Mouse (Mus musculus) liver, embryonic 14.5 days (tissue): ENCODE results near the gene Fam169a. TPM values are rescaled to one million over a fixed set of nuclear protein-coding genes. Genes with fewer than 3 reads are reported as not detected.

Source experiments
- ATAC-seq: fragments of 200-750 bp; cut with Nextera tagmentation; 2 replicates; pipeline ENCODE4 v1.8.0; 2017; ENCODE audit warnings: moderate number of reproducible peaks, mild to moderate bottlenecking, moderate library complexity; ENCODE audit not compliant: insufficient read depth
- DNase-seq, 3 experiments: peaks; one replicate each; pipeline ENCODE4 v3.0.0-alpha.2; 2012 to 2013; ENCODE audit warnings: low read depth in 3 of 3, low spot score in 3 of 3
- H3K27ac ChIP-seq: fragments of 300-500 bp; sonication (generic); 2 replicates; pipeline ENCODE4 v1.5.1; 2014; ENCODE audit warnings: moderate library complexity, mild to moderate bottlenecking, control low read depth, inconsistent platforms
- H3K27me3 ChIP-seq: fragments of 300-500 bp; sonication (generic); 2 replicates; pipeline ENCODE4 v1.6.1; 2014; ENCODE audit warnings: mild to moderate bottlenecking, low read length, moderate library complexity; ENCODE audit not compliant: control insufficient read depth, insufficient read depth
- H3K36me3 ChIP-seq: fragments of 300-500 bp; sonication (generic); replicated peaks from 2 replicates; pipeline ENCODE4 v1.6.1; 2014; ENCODE audit warnings: low read depth; ENCODE audit not compliant: control insufficient read depth, insufficient read depth
- H3K4me1 ChIP-seq, 2 experiments: fragments of 200-500 bp in 1 of 2; fragments of 300-500 bp in 1 of 2; sonication (generic) in 1 of 2; replicated peaks; 2 replicates each; pipeline ENCODE4 v1.6.1; 2012 to 2014; ENCODE audit warnings: antibody characterized with exemption in 1 of 2, inconsistent platforms in 1 of 2, low read length in 1 of 2; ENCODE audit not compliant: control insufficient read depth in 2 of 2, insufficient read depth in 2 of 2
- H3K4me2 ChIP-seq: fragments of 300-500 bp; sonication (generic); 2 replicates; pipeline ENCODE4 v1.6.1; 2014; ENCODE audit warnings: low read depth, mild to moderate bottlenecking, control low read depth, moderate library complexity
- H3K4me3 ChIP-seq, 2 experiments: fragments of 200-500 bp in 1 of 2; fragments of 300-500 bp in 1 of 2; sonication (generic) in 1 of 2; 2 replicates each; pipeline ENCODE4 v1.5.1; 2012 to 2014; ENCODE audit warnings: low read depth in 2 of 2, low read length in 2 of 2, mild to moderate bottlenecking in 2 of 2, control low read depth in 1 of 2, inconsistent platforms in 1 of 2, moderate library complexity in 1 of 2; ENCODE audit not compliant: insufficient read depth in 1 of 2
- H3K9ac ChIP-seq: fragments of 300-500 bp; sonication (generic); replicated peaks from 2 replicates; pipeline ENCODE4 v1.6.1; 2014; ENCODE audit warnings: mild to moderate bottlenecking, control low read depth, moderate library complexity
- H3K9me3 ChIP-seq: fragments of 300-500 bp; sonication (generic); 2 replicates; pipeline ENCODE4 v1.6.1; 2016; ENCODE audit warnings: low read length, mixed read lengths; ENCODE audit not compliant: control insufficient read depth
- CTCF ChIP-seq: IDR thresholded peaks from 2 replicates; pipeline ENCODE4 v1.5.1; 2016; ENCODE audit warnings: antibody characterized with exemption, low read depth, control low read depth
- EP300 ChIP-seq: IDR thresholded peaks from 2 replicates; pipeline ENCODE4 v1.6.1; 2016; ENCODE audit warnings: antibody characterized with exemption, low read depth
- WGBS: fragments of 180-500 bp; shearing (Covaris S2); extraction: QIAGEN DNeasy Blood & Tissue Kit; methylation state at CpG from one replicate; pipeline ENCODE4 v1.1.7; 2014; ENCODE audit not compliant: insufficient replicate concordance; 5-methylcytosine and 5-hydroxymethylcytosine counted together
- polyA plus RNA-seq, 2 experiments: library from polyadenylated mRNA; depleted of rRNA in 1 of 2; stranded (reverse) in 1 of 2; unstranded in 1 of 2; fragments of >200 nt; fragmentation: Nextera tagmentation in 1 of 2; extraction: Ambion mirVana in 1 of 2; gene quantifications; 2 replicates each; pipeline versions ENCODE4 v1.2.1 to v1.2.3; 2012 to 2014

Fam169a gene
- polyA plus RNA-seq, 2 experiments: 1.0 to 1.2 TPM

- TF ChIP-seq EP300 (no peak), CTCF (no peak)
- Histone ChIP-seq H3K4me3 (no peak within 1 kb of the TSS), H3K9me3 (no peaks in the 10 kb centered on the region), H3K4me1 (no peaks in the 10 kb centered on the region), H3K27ac (no peak within 1 kb of the TSS), H3K4me2 (no peak within 1 kb of the TSS), H3K36me3 (no peaks in the 10 kb centered on the region), H3K9ac (no peak within 1 kb of the TSS), H3K27me3 (no peaks in the 10 kb centered on the region)
- WGBS: 56% methylated on average over 2 of the region's 2 CpGs
- no peak for ATAC-seq
- no peak for DNase-seq
Measured at GRCm38 (mm10) chr13:97034262-97034661, 32.8 kb upstream of the Fam169a start, which contains the start of gene 1700029F12Rik. Gene 1700029F12Rik, minus strand, starts transcription at chr13:97034362.

DNA sequence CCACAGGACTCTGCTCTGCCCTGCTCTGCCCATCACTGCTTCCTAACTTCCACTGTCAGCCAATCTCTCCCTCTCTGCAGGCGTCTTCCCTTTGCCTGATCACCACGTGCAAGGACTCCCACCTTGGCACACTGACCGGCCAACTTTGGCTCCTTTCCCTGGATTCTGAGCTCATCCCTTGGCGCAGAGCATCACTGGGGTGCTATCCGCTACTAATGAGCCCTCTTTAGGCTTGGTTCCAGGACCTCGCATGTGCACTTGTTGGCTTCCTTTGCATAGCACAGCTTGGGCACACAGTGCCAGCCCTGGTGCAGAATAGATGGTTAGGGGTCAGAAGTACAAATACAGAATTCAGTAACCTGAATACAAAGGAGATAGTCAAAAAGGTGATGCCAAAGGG lies 15.9 kb upstream of the Fam169a start:
- 0 out of 4 replicates have a peak, but pooled peaks cover 0 to 2% of the 10 kb centered on the region in 2 experiments for H3K4me1 ChIP-seq
- H3K9ac ChIP-seq: no peak overlapping the region
- no peaks in the 10 kb centered on the region for H3K9me3 ChIP-seq
- H3K4me3 ChIP-seq: no peak overlapping the region
- no peak overlapping the region for H3K4me2 ChIP-seq
- no peaks in the 10 kb centered on the region for H3K36me3 ChIP-seq
- H3K27ac ChIP-seq: no peak overlapping the region
- 68% methylated on average over 6 of the region's 6 CpGs for WGBS
- DNase-seq (no peak), ATAC-seq (no peak)
- no peaks in the 10 kb centered on the region for H3K27me3 ChIP-seq
- TF ChIP-seq CTCF (no peak), EP300 (no peak)

GRCm38 (mm10) chr13:97052667-97053066 lies 14.4 kb upstream of the Fam169a start:
- Histone ChIP-seq H3K9ac (no peak overlapping the region), H3K36me3 (no peaks in the 10 kb centered on the region), H3K27me3 (no peaks in the 10 kb centered on the region), H3K4me2 (no peak overlapping the region), H3K4me1 (peaks cover 0 to 11% of the 10 kb centered on the region in 2 experiments; a peak in 3 of 4 replicates), H3K9me3 (no peaks in the 10 kb centered on the region), H3K4me3 (no peak overlapping the region), H3K27ac (no peak overlapping the region)
- DNase-seq: no peak
- WGBS: 8% methylated on average over 11 of the region's 11 CpGs
- no peak for ATAC-seq
- no peak for TF ChIP-seq EP300
- peak; percentile 87 for TF ChIP-seq CTCF

GRCm38 (mm10) chr13:97053844-97054243 lies 13.2 kb upstream of the Fam169a start:
- ATAC-seq: no peak
- WGBS: 66% methylated on average over 8 of the region's 8 CpGs
- Histone ChIP-seq H3K27ac (no peak overlapping the region), H3K4me3 (no peak overlapping the region), H3K4me2 (no peak overlapping the region), H3K9ac (no peak overlapping the region), H3K36me3 (no peaks in the 10 kb centered on the region), H3K27me3 (no peaks in the 10 kb centered on the region), H3K4me1 (peaks cover 0 to 14% of the 10 kb centered on the region in 2 experiments; a peak in 3 of 4 replicates), H3K9me3 (no peaks in the 10 kb centered on the region)
- TF ChIP-seq EP300 (no peak), CTCF (no peak)
- no peak for DNase-seq

DNA sequence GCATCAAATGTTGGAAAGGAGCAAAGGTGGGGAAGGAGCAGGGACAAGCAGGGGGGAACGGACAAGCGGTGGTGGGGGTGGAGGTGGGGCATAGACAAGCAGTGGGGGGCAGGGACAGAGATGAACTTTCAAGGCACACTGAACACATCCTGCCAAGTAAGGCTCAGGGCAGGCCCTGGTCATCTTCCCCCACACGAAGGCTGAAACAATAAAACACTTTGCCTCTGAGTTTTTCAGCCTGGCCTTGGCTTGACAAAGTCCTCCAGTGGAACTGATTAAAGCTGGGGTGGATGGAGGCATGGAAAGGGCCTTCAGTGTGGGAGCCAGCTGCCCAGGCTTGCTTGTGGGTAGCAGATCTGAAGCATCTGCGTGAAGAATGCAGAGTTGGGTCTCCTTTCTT lies 9.3 kb upstream of the Fam169a start:
- Histone ChIP-seq H3K9ac (no peak overlapping the region), H3K36me3 (no peaks in the 10 kb centered on the region), H3K27ac (no peak overlapping the region), H3K4me2 (no peak overlapping the region), H3K27me3 (no peaks in the 10 kb centered on the region), H3K4me1 (peaks cover 0 to 16% of the 10 kb centered on the region in 2 experiments), H3K9me3 (no peaks in the 10 kb centered on the region), H3K4me3 (no peak overlapping the region)
- TF ChIP-seq CTCF (no peak), EP300 (no peak)
- DNase-seq (no peak), ATAC-seq (no peak)
- WGBS: 54% methylated on average over 4 of the region's 4 CpGs
